Mouse (Mus musculus) adrenal gland, adult 8-10 months (tissue): Measurements from ENCODE around the gene Brms1. TPM values are rescaled to one million over a fixed set of nuclear protein-coding genes. Genes with fewer than 3 reads are reported as not detected.

ENCODE experiments used
- DNase-seq: peaks from one replicate; pipeline ENCODE4 v3.0.0; 2022
- total RNA-seq, 4 experiments: library from RNA; stranded (reverse); gene quantifications; 2 replicates each; pipeline ENCODE4 v1.2.4; 2022

Gene Brms1
- total RNA-seq, 4 experiments from 2014 or later = 30.0 to 40.1 (median 33.6) TPM

GRCm38 (mm10) chr19:5092083-5092482 is 50.9 kb downstream of the Brms1 start:
- DNase-seq = no peak

GRCm38 (mm10) chr19:5093481-5094242 is 52.5 kb downstream of the Brms1 start:
- DNase-seq = no peak

- DNase-seq = peak; percentile 88
Measured at GRCm38 (mm10) chr19:5094243-5094632, 53.1 kb downstream of the Brms1 start.

- no peak for DNase-seq
Measured at GRCm38 (mm10) chr19:5094746-5095417, 53.7 kb downstream of the Brms1 start.

- DNase-seq = no peak
Measured at GRCm38 (mm10) chr19:5095887-5096474, 54.8 kb downstream of the Brms1 start.

- DNase-seq = no peak
Measured at GRCm38 (mm10) chr19:5097521-5098362, 56.6 kb downstream of the Brms1 start.

GRCm38 (mm10) chr19:5098363-5099143 is 57.4 kb downstream of the Brms1 start, which contains the start of gene Cnih2:
Cnih2 (minus strand) TSS chr19:5098521.
- no peak for DNase-seq

Other genes with a start within 250 kb of the Brms1 start
- 10 to 100 TPM; 54.0 to 83.2 (median 62.0) TPM for gene Rbm4, start 247.5 kb upstream of the Brms1 start, total RNA-seq
- 10 to 100 TPM; 20.7 to 31.8 (median 24.4) TPM for gene Gm21992, start 229.7 kb upstream of the Brms1 start, total RNA-seq
- 10 to 100 TPM; 43.7 to 64.6 (median 53.9) TPM for gene Rbm14, start 229.7 kb upstream of the Brms1 start, total RNA-seq
- 100 to 1,000 TPM; 101 to 198 (median 175) TPM for gene Ccs, start 202.0 kb upstream of the Brms1 start, total RNA-seq
- gene Ccdc87, start 202.0 kb upstream of the Brms1 start, total RNA-seq = under 1 TPM; 0.15 to 0.59 (median 0.29) TPM
- gene Ctsf, start 186.2 kb upstream of the Brms1 start, total RNA-seq = 100 to 1,000 TPM; 412 to 672 (median 540) TPM
- gene Actn3, start 163.4 kb upstream of the Brms1 start, total RNA-seq = 1 to 10 TPM in 1 of 4 experiments, under 1 TPM in 3; 0.46 to 1.5 (median 0.75) TPM
- gene Zdhhc24, start 162.7 kb upstream of the Brms1 start, total RNA-seq = 10 to 100 TPM; 26.3 to 35.8 (median 29.2) TPM
- 10 to 100 TPM in 2 of 4 experiments, 1 to 10 TPM in 2; 6.9 to 23.3 (median 12.5) TPM for gene Bbs1, start 134.7 kb upstream of the Brms1 start, total RNA-seq
- 100 to 1,000 TPM; 110 to 141 (median 132) TPM for gene Dpp3, start 113.1 kb upstream of the Brms1 start, total RNA-seq
- 10 to 100 TPM; 10.9 to 19.5 (median 15.2) TPM for gene Peli3, start 98.2 kb upstream of the Brms1 start, total RNA-seq
- 10 to 100 TPM; 44.6 to 56.9 (median 53.6) TPM for gene Mrpl11, start 79.2 kb upstream of the Brms1 start, total RNA-seq
- gene Npas4, start 51.0 kb upstream of the Brms1 start, total RNA-seq = under 1 TPM; 0.17 to 0.43 (median 0.32) TPM
- gene Slc29a2, start 17.5 kb upstream of the Brms1 start, total RNA-seq = 1 to 10 TPM; 4.0 to 5.7 (median 4.5) TPM
- gene B4gat1, start 2.5 kb upstream of the Brms1 start, total RNA-seq = 10 to 100 TPM; 44.3 to 54.2 (median 51.8) TPM
- gene AC124502.3, start 2.5 kb upstream of the Brms1 start, total RNA-seq = 1 to 10 TPM in 3 of 4 experiments, under 1 TPM in 1; 0.59 to 3.9 (median 1.9) TPM
- 1 to 10 TPM; 4.1 to 8.1 (median 7.7) TPM for gene Rin1, start 9.1 kb downstream of the Brms1 start, total RNA-seq
- 10 to 100 TPM in 1 of 4 experiments, 1 to 10 TPM in 3; 8.9 to 11.8 (median 9.2) TPM for gene Cd248, start 26.7 kb downstream of the Brms1 start, total RNA-seq
- 1 to 10 TPM; 2.1 to 2.8 (median 2.6) TPM for gene Tmem151a, start 44.2 kb downstream of the Brms1 start, total RNA-seq
- gene Yif1a, start 47.2 kb downstream of the Brms1 start, total RNA-seq = 10 to 100 TPM; 58.5 to 79.0 (median 62.9) TPM
- gene Cnih2, start 57.2 kb downstream of the Brms1 start, total RNA-seq = 1 to 10 TPM; 1.5 to 3.2 (median 2.6) TPM
- 100 to 1,000 TPM; 184 to 206 (median 197) TPM for gene Rab1b, start 65.7 kb downstream of the Brms1 start, total RNA-seq
- 10 to 100 TPM; 54.5 to 66.9 (median 61.4) TPM for gene Klc2, start 77.2 kb downstream of the Brms1 start, total RNA-seq
- gene Pacs1, start 231.8 kb downstream of the Brms1 start, total RNA-seq = 10 to 100 TPM; 23.9 to 35.0 (median 29.7) TPM